Mouse (Mus musculus) activated CD4-positive, CD25-positive, alpha-beta regulatory T cell, adult 9 weeks (primary cell): ENCODE measurements around the gene Lsm8. TPM values are rescaled to one million over a fixed set of nuclear protein-coding genes. Genes with fewer than 3 reads are reported as not detected.

ENCODE experiments used
- polyA plus RNA-seq: library from polyadenylated mRNA; unstranded; fragments of 100-300 nt; shearing (Covaris generic); gene quantifications from one replicate; pipeline ENCODE4 v1.2.1, GENCODE M21; 2017

Lsm8 gene
- polyA plus RNA-seq, result 109 TPM

DNA sequence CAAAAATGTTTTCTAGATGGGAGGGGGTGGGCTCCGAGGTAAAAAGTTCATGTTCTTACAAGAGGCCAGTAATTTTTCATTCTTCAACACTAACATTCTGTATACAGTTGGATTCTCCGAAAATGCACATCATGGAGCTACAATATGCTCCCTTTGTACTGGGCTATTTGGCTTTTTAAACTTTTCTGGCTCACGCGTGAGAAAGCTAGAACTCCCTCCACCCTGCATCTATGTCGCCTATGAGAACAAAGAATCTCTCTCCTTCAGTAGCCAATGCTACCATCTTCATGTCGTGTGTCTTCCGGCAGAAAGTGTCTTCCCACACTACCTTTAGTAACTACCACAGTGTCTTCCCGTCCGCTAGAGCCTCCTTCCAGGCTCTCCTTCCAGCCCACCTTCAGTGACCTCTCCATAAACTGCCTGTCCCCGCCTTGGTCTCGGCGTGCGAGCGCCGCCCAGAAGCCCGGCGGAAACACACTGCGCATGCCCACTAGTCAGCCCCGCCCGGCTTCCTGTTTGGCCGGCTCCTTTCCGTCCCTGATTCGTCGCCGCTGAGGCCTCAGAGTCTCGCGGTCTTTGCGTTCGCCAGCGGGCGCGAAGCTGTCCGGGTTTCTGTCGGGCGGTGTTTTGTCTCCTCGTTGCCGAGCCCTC is at the start of gene Lsm8:
Lsm8 (plus strand) TSS at position 529 of the 651 bp plus-strand sequence.

GRCm38 (mm10) chr6:18866018-18866417 is 17.6 kb downstream of the Lsm8 start, which contains the start of gene Ankrd7:
TSS of gene Ankrd7 (plus strand) at chr6:18866318.

Other genes with a start within 250 kb of the Lsm8 start
- not detected for gene Ankrd7, start 17.7 kb downstream of the Lsm8 start, polyA plus RNA-seq